Mouse (Mus musculus): ENCODE measurements around the gene Tab1.

GRCm38 (mm10) chr15:80135499-80135898 lies 2.6 kb downstream of the Tab1 start:
- TF ChIP-seq POLR2A (IDR thresholded peaks at IDR 0.05; ENCODE audit: borderline replicate concordance, extremely low read depth, insufficient read depth, insufficient read length, poor library complexity, severe bottlenecking): no peak
- no peak for TF ChIP-seq CTCF (IDR thresholded peaks at IDR 0.05; ENCODE audit: borderline replicate concordance, extremely low read depth, insufficient read depth, insufficient read length)

All from brain, embryonic 14.5 days (tissue).